Mouse (Mus musculus) limb, embryonic 12.5 days (tissue): ENCODE measurements around the gene Upp2. TPM values are rescaled to one million over a fixed set of nuclear protein-coding genes. Genes with fewer than 3 reads are reported as not detected.

Experiments used
- ATAC-seq: fragments of 200-750 bp; cut with Nextera tagmentation; 2 replicates; pipeline ENCODE4 v1.8.0; 2017; ENCODE audit warnings: low read depth, moderate TSS enrichment; ENCODE audit not compliant: insufficient number of reproducible peaks, insufficient read depth, low FRiP score, low TSS enrichment
- H3K27ac ChIP-seq: fragments of 300-500 bp; sonication (generic); 2 replicates; pipeline ENCODE4 v1.5.1; 2016; ENCODE audit warnings: mild to moderate bottlenecking, moderate library complexity
- H3K27me3 ChIP-seq: fragments of 300-500 bp; sonication (generic); 2 replicates; pipeline ENCODE4 v1.6.1; 2016; ENCODE audit warnings: mild to moderate bottlenecking, moderate library complexity
- H3K36me3 ChIP-seq: fragments of 300-500 bp; sonication (generic); 2 replicates; pipeline ENCODE4 v1.6.1; 2016; ENCODE audit warnings: mild to moderate bottlenecking, moderate library complexity
- H3K4me1 ChIP-seq: fragments of 300-500 bp; sonication (generic); replicated peaks from 2 replicates; pipeline ENCODE4 v1.6.1; 2016
- H3K4me2 ChIP-seq: fragments of 300-500 bp; sonication (generic); 2 replicates; pipeline ENCODE4 v1.6.1; 2016; ENCODE audit warnings: mild to moderate bottlenecking, moderate library complexity
- H3K4me3 ChIP-seq: fragments of 300-500 bp; sonication (generic); replicated peaks from 2 replicates; pipeline ENCODE4 v1.5.1; 2016; ENCODE audit warnings: mild to moderate bottlenecking
- H3K9ac ChIP-seq: fragments of 300-500 bp; sonication (generic); replicated peaks from 2 replicates; pipeline ENCODE4 v1.6.1; 2016; ENCODE audit warnings: mild to moderate bottlenecking, moderate library complexity
- H3K9me3 ChIP-seq: fragments of 300-500 bp; sonication (generic); 2 replicates; pipeline ENCODE4 v1.6.1; 2016; ENCODE audit warnings: mild to moderate bottlenecking, moderate library complexity
- WGBS: fragments of 180-500 bp; shearing (Covaris S2); methylation state at CpG from one replicate; pipeline ENCODE4 v1.1.7; 2016; 5-methylcytosine and 5-hydroxymethylcytosine counted together
- polyA plus RNA-seq: library from polyadenylated mRNA; unstranded; fragments of >200 nt; fragmentation: Nextera tagmentation; extraction: Ambion mirVana; gene quantifications from 2 replicates; pipeline ENCODE4 v1.2.1, GENCODE M21; 2016

Gene Upp2
- polyA plus RNA-seq, 1 experiment from 2014 or later: 10.4 TPM

GRCm38 (mm10) chr2:58795432-58795831, 228.3 kb downstream of the Upp2 start:
- 90% methylated on average over 5 of the region's 5 CpGs for WGBS
- no peak overlapping the region for H3K4me2 ChIP-seq
- H3K9me3 ChIP-seq: no peaks in the 10 kb centered on the region
- no peaks in the 10 kb centered on the region for H3K4me1 ChIP-seq
- no peak overlapping the region for H3K4me3 ChIP-seq
- no peak overlapping the region for H3K27ac ChIP-seq
- H3K27me3 ChIP-seq: no peaks in the 10 kb centered on the region
- no peak overlapping the region for H3K9ac ChIP-seq
- ATAC-seq: no peak
- no peaks in the 10 kb centered on the region for H3K36me3 ChIP-seq

- Histone ChIP-seq H3K9me3 (no peaks in the 10 kb centered on the region), H3K4me1 (no peaks in the 10 kb centered on the region), H3K27me3 (no peaks in the 10 kb centered on the region), H3K36me3 (no peaks in the 10 kb centered on the region), H3K4me3 (no peak overlapping the region), H3K9ac (no peak overlapping the region), H3K4me2 (no peak overlapping the region), H3K27ac (no peak overlapping the region)
- no peak for ATAC-seq
- WGBS: 88% methylated on average over 4 of the region's 4 CpGs
Measured at GRCm38 (mm10) chr2:58797506-58797905, 230.4 kb downstream of the Upp2 start.

GRCm38 (mm10) chr2:58799126-58799525, 232.0 kb downstream of the Upp2 start:
- 82% methylated on average over 9 of the region's 9 CpGs for WGBS
- no peak overlapping the region for H3K9ac ChIP-seq
- H3K9me3 ChIP-seq: no peaks in the 10 kb centered on the region
- no peaks in the 10 kb centered on the region for H3K36me3 ChIP-seq
- no peak overlapping the region for H3K27ac ChIP-seq
- no peaks in the 10 kb centered on the region for H3K4me1 ChIP-seq
- no peak overlapping the region for H3K4me2 ChIP-seq
- H3K27me3 ChIP-seq: no peaks in the 10 kb centered on the region
- no peak overlapping the region for H3K4me3 ChIP-seq
- no peak for ATAC-seq

- Histone ChIP-seq H3K4me1 (no peaks in the 10 kb centered on the region), H3K27me3 (no peaks in the 10 kb centered on the region), H3K4me2 (no peak overlapping the region), H3K9ac (no peak overlapping the region), H3K4me3 (no peak overlapping the region), H3K36me3 (no peaks in the 10 kb centered on the region), H3K27ac (no peak overlapping the region), H3K9me3 (no peaks in the 10 kb centered on the region)
- 84% methylated on average over 5 of the region's 5 CpGs for WGBS
- no peak for ATAC-seq
Measured at GRCm38 (mm10) chr2:58799623-58800022, 232.5 kb downstream of the Upp2 start.

GRCm38 (mm10) chr2:58812941-58813340, 245.8 kb downstream of the Upp2 start:
- Histone ChIP-seq H3K4me1 (no peaks in the 10 kb centered on the region), H3K27me3 (no peaks in the 10 kb centered on the region; the same call in 1 of the 2 replicates), H3K4me3 (no peak overlapping the region), H3K36me3 (no peaks in the 10 kb centered on the region), H3K9me3 (no peaks in the 10 kb centered on the region), H3K27ac (no peak overlapping the region), H3K9ac (no peak overlapping the region), H3K4me2 (no peak overlapping the region)
- WGBS: 71% methylated on average over 2 of the region's 2 CpGs
- ATAC-seq: no peak

GRCm38 (mm10) chr2:58828910-58829600, 262.0 kb downstream of the Upp2 start:
- Histone ChIP-seq H3K4me2 (no peak overlapping the region), H3K27me3 (no peaks in the 10 kb centered on the region), H3K36me3 (no peaks in the 10 kb centered on the region), H3K9ac (no peak overlapping the region), H3K27ac (no peak overlapping the region), H3K9me3 (no peaks in the 10 kb centered on the region; the same call in 1 of the 2 replicates), H3K4me1 (no peaks in the 10 kb centered on the region; the same call in none of the 2 replicates), H3K4me3 (no peak overlapping the region)
- WGBS: 71% methylated on average over 3 of the region's 3 CpGs
- no peak for ATAC-seq

- Histone ChIP-seq H3K27ac (no peak overlapping the region), H3K27me3 (no peaks in the 10 kb centered on the region), H3K4me2 (no peak overlapping the region), H3K4me3 (no peak overlapping the region), H3K9me3 (no peaks in the 10 kb centered on the region; the same call in 1 of the 2 replicates), H3K36me3 (no peaks in the 10 kb centered on the region), H3K4me1 (peaks cover under 1% of the 10 kb centered on the region), H3K9ac (no peak overlapping the region)
- 71% methylated on average over 7 of the region's 7 CpGs for WGBS
- ATAC-seq: no peak
Measured at GRCm38 (mm10) chr2:58829981-58830742, 263.1 kb downstream of the Upp2 start.

- Histone ChIP-seq H3K4me3 (no peak overlapping the region), H3K4me2 (no peak overlapping the region), H3K9me3 (no peaks in the 10 kb centered on the region; the same call in 1 of the 2 replicates), H3K36me3 (no peaks in the 10 kb centered on the region), H3K27me3 (no peaks in the 10 kb centered on the region), H3K4me1 (peaks cover 2% of the 10 kb centered on the region), H3K27ac (no peak overlapping the region), H3K9ac (no peak overlapping the region)
- WGBS: 91% methylated on average over 20 of the region's 20 CpGs
- ATAC-seq: no peak
Measured at GRCm38 (mm10) chr2:58832253-58832980, 265.3 kb downstream of the Upp2 start.

- Histone ChIP-seq H3K4me3 (no peak overlapping the region), H3K27me3 (no peaks in the 10 kb centered on the region), H3K4me2 (no peak overlapping the region), H3K27ac (no peak overlapping the region), H3K36me3 (no peaks in the 10 kb centered on the region), H3K4me1 (peaks cover 4% of the 10 kb centered on the region; the same call in 1 of the 2 replicates), H3K9ac (no peak overlapping the region), H3K9me3 (no peaks in the 10 kb centered on the region)
- WGBS: 86% methylated on average over 3 of the region's 3 CpGs
- no peak for ATAC-seq
Measured at GRCm38 (mm10) chr2:58841021-58841420, 273.9 kb downstream of the Upp2 start.

GRCm38 (mm10) chr2:58842443-58842842, 275.3 kb downstream of the Upp2 start:
- Histone ChIP-seq H3K27ac (no peak overlapping the region), H3K4me3 (no peak overlapping the region), H3K36me3 (no peaks in the 10 kb centered on the region), H3K4me1 (peaks cover 4% of the 10 kb centered on the region; the same call in 1 of the 2 replicates), H3K4me2 (no peak overlapping the region), H3K9me3 (no peaks in the 10 kb centered on the region), H3K27me3 (no peaks in the 10 kb centered on the region), H3K9ac (no peak overlapping the region)
- WGBS: 88% methylated on average over 4 of the region's 4 CpGs
- ATAC-seq: no peak
